8 mouse cellular contexts compared by ENCODE assay signal in genomic region chr8:73007489-73007888, GRCm38 (mm10).
A peak's percentile ranks its signal among the peaks of the same experiment; 100 is the strongest.
DNase-seq lines count a peak whose midpoint lies in the region; ATAC-seq lines count a peak whose summit lies in the region.

No protein-coding gene starts in this region.

- no peaks in the 10 kb centered on the region for H3K27me3 ChIP-seq in hindbrain, embryonic 14.5 days (ENCODE audit: control insufficient read depth, insufficient read depth, low read length)

- H3K4me1 ChIP-seq in hindbrain, embryonic 14.5 days (replicated peaks; ENCODE audit: control insufficient read depth, insufficient read depth, low read length) = no peaks in the 10 kb centered on the region

- no peaks in the 10 kb centered on the region for H3K36me3 ChIP-seq in hindbrain, embryonic 14.5 days (replicated peaks; ENCODE audit: control insufficient read depth, insufficient read depth)

- peak; percentile 47; the same call in 1 of the 2 replicates for ATAC-seq in hindbrain, embryonic 14.5 days (ENCODE audit: low FRiP score)
- ATAC-seq in erythroblast, adult 5-6 weeks (replicated peaks; ENCODE audit: low FRiP score, poor library complexity, severe bottlenecking) = no peak
- no peak for ATAC-seq in megakaryocyte, adult 5-6 weeks (ENCODE audit: poor library complexity, severe bottlenecking)

- no peak overlapping the region for H3K27ac ChIP-seq in hindbrain, embryonic 14.5 days

- H3K4me3 ChIP-seq in hindbrain, embryonic 14.5 days (replicated peaks; ENCODE audit: low read length) = no peak overlapping the region

- no peaks in the 10 kb centered on the region for H3K9me3 ChIP-seq in hindbrain, embryonic 14.5 days (ENCODE audit: control insufficient read depth, low read length)

- H3K4me2 ChIP-seq in hindbrain, embryonic 14.5 days (replicated peaks) = no peak overlapping the region

- DNase-seq in gastrocnemius, adult 18-20 months (ENCODE audit: low spot score) = peak; percentile 38
- DNase-seq in gastrocnemius, adult 8-10 months (ENCODE audit: low spot score in 2 of 2) = no peak
- DNase-seq in urinary bladder, postnatal 36 days (ENCODE audit: low spot score in 2 of 2) = peak; percentile 7 to 8
- DNase-seq in urinary bladder, postnatal 10 days (ENCODE audit: low spot score) = no peak
- DNase-seq in hindbrain, embryonic 14.5 days (ENCODE audit: low spot score) = no peak
- DNase-seq in mesoderm, embryonic 11.5 days (ENCODE audit: low read depth, low spot score) = peak; percentile 51

- 52% methylated on average over 2 of the region's 2 CpGs for WGBS in hindbrain, embryonic 14.5 days

- no peak overlapping the region for H3K9ac ChIP-seq in hindbrain, embryonic 14.5 days

Comparison
In these comparisons a context has a peak if more than half of its experiments do, and no peak if none do; other contexts are left out.
1. DNase-seq: peak in gastrocnemius, adult 18-20 months (single experiment), urinary bladder, postnatal 36 days (2 of 2) and mesoderm, embryonic 11.5 days (single experiment); none in gastrocnemius, adult 8-10 months (0 of 2), urinary bladder, postnatal 10 days (single experiment) and hindbrain, embryonic 14.5 days (single experiment).